Mouse (Mus musculus) kidney, postnatal 36 days (tissue): ENCODE data around the gene Mfsd2a.

Experiments used
- DNase-seq, 2 experiments: peaks; one replicate each; pipeline ENCODE4 v3.0.0; 2021 to 2022; ENCODE audit warnings: mixed read lengths in 2 of 2

The Mfsd2a gene

DNA sequence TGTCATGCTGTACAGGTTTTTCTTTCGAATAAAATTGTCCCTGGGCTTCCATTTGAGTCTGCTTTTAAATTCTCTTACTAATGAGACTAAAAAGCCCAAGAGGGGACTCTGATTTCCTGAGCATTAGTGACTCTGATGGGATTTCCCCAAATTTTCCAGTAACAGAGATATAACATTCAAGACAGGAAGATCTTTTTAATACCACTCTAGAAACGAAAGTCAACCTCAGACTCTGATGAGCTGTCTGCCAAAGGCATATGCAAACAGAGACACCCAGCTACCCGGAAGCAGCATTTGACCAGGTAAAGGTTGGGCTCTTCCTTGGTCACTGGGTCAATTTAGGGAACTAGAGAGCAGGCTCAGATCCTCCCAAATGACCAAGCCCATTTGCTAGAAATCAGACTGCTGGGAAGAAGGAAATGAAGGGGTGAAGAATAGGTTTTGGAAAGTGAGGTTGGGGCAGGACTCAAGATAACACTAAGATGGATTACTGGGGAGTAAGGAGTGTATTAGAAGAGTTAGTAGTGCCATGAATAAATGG is 27.9 kb downstream of the Mfsd2a start:
- DNase-seq, result no peak

DNA sequence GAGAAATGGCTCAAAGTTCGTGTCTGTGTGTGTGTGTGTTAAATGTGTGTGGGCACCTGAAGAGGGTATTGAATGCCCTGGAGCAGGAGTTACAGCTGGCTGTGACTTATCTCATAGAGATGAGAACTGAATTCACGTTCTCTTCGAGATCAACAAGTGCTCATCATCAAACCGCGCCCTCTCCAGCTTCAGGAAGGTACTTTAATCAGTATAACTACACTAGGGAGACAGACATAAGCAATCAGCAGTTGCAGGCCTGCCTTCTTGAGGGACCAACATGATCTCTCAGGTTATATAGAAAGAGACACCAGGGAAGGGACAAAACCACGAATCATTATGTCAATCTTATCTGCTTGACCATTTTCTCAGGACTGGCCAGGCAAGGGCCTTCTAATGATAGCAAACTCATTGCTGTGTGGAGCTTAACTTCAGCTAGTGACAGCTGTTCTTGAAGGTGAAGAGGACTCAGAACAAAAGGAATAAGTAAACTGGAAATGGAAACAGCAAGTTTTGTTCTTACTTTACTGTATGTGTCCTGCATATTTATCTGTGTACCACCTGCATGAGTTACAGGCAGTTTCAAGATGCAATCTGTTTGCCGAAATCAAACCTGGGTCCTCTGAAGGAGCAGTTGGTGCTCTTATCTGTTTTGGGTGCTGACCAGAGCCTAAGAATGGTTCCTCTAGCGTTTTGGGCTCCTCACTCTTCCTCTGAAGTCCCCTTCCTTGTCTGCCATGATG is 28.6 kb downstream of the Mfsd2a start:
- no peak for DNase-seq

DNA sequence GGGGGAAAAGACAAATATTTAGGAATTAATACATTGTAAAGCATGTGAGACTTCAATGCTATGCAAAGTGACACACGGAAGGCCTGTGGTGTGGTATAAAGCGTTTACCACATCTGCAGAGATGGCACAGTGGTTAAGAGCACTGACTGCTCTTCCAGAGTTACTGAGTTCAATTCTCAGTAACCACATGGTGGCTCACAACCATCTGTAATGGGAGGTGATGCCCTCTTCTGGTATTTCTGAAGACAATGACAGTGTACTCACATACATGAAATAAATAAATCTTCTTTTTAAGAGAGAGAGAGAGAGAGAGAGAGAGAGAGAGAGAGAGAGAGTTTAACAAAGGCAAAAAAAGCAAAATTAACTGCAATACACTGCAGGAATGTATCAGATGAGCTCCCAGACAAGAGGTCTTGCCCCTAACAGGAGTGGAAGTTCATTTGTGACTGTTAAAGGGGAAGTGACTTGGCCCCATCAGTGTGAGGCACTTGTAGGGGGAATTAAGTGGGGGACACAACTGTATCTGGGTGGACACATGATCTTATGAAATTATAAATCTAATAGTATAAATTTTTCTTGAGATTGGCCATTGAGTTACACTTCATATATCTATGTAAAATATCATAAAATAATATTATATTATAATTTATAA is 29.9 kb downstream of the Mfsd2a start:
- no peak for DNase-seq

DNA sequence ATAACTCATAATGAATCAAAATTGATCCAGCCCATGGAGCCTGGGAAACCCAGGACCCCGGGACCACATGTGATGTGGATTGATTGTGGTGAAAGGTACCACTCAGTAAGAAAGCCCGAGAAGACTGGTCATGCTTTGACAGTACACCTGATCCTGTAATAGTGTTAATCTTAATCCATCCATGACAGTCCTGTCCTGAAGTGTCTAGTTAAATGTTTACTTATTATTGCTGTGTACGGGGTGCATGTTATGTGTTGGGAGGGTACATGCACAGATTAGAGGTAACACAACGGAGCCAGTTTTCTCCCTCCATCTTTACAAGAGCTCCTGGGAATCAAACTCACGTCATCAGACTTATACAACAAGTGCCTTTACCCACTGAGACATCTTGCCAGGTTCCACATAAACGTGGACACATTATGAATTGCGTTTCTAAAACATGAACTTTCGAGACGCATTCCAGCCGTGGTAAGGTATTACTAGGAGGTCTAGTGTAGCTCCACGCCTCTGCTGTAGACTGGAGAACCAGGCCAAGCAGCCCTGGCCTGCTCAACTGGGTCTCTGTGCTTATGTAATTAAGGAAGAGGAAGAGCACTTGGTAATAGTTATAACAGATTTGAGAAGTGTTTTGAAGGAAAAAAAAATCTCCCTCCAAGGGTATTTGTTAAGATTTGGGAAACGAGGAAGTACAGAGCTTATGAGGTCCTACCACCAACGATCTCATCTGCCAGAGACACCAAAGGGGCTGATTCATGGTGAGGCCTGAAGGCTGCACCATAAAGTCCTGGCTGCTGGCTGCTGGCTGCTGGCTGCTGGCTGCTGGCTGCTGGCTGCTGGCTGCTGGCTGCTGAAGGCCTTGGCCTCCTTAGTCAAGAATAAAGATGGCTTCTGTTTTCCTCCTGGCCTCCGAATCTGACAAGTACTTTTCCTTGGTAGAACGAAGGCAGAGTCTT is 37.3 kb downstream of the Mfsd2a start:
- peak; percentile 42 to 47 for DNase-seq

DNA sequence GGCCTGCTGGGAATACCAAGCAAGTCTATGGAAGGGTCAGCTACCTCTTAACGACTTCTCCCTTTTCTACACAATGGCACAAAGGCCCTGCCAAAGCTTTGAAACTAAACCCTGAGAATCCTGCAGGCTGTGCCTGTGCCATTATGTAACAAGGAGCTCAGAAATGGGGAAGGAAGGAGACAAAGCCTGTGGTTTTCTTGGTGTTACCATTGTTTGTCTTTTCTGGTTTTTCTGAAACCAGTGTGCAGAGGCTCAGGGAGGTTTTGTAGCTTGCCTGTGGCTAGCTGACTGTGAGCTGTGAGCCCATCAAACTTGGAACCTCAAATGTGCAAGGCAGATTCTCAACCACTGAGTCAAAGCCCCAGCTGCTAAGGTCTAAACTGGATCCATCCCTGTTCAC is 38.1 kb downstream of the Mfsd2a start:
- DNase-seq, result peak in 1 of 2 experiments; percentile 14

DNA sequence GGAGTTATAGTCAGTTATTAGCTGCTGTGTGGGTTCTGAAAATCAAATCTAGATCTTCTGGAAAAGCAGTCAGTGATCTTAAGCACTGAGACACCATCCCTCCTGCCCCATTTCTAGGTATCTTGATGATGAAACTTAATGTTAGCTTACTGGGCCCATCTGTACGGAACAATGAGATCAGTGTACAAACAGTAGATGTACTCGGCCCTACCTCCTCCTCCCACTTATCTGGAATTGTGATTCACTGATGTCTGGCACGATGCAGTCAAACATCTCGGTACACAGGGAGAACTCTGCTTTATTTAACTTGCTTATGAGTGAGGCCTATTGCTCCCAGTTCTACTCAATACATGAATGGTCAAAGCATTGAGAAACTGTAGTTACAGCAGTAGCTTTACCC is 45.0 kb downstream of the Mfsd2a start:
- DNase-seq, result no peak

DNA sequence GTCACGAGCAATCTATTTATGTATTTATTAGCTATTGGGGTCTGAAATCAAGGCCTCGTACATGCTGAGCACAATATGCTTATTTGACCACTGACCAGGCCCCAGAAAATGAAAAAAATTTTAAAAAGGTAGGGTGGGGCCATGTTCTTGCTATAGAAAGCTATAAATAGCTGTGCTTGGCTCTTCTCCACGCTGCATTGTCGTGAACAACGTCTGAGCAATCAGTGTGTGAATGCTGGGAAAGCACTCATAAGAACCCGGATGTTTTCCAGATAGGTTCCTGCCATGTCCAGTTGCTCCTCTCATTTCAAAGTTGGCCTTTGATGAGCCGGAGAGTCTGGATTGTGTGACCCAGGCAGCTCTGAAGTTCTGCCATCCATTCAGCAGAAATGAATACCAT is 46.8 kb downstream of the Mfsd2a start:
- DNase-seq, result no peak

DNA sequence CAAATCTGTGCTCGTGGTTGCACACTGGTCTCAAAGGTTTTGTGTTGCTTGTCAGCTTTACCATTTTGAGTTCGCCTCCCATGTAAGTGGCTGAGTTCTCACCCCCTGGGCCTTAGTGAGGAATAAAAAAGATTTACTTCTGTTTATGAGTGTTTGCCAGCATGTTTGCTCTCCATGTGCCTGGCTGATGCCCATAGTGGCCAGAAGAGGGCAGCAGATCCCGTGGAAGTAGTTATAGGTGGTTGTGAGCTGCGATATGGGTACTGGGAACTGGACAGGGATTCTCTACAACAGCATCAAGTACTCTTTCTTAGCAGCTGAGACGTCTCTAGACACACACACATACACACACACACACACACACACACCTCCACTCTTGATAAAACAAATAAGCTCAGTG is 48.4 kb downstream of the Mfsd2a start:
- DNase-seq, result peak in 1 of 2 experiments; percentile 13

DNA sequence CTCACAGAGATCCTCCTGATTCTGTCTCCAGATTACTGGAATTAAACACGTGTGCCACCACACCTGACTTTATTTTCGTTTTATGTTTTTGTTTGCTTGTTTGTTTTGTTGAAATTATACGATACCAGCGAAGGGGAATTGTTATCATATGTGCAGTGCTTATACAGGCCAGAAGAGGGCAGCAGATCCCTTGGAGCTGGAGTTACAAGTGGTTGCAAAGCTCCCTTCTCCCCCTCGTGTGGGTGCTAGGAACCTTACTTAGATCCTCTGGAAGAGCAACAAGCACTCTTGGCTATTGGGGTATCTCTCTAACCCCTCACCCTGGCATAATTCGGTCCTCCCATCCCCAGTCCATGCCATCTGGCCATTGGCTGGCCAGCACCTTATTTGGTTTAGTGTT is 50.4 kb downstream of the Mfsd2a start:
- peak in 1 of 2 experiments; percentile 51 for DNase-seq

DNA sequence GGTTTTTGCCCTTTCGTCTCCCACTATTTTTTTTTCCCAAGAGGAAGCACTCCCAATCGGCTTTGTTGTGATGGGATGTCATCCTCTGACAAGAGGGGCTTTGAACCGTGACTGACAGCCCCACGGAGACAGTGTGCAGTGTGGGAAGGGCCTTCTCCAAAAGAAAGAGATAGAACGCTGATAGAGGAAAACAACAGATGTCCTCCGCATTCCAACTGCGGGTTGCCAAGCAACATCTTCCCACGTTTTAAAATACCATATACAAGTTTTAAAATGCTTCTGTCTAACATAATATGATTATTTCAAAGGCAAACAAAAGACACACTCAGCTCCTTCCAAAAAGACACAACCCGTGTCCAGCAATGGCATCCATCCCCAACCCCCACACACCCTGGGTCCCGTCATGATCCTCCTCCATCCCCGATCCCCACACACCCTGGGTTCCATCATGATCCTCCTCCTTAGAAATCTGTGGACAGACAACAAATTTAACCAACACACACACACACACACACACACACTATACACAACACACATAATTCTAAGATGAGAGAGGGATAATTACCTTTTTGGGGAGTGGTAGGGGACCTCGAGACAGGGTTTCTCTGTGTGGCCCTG is 51.3 kb downstream of the Mfsd2a start:
- no peak for DNase-seq

DNA sequence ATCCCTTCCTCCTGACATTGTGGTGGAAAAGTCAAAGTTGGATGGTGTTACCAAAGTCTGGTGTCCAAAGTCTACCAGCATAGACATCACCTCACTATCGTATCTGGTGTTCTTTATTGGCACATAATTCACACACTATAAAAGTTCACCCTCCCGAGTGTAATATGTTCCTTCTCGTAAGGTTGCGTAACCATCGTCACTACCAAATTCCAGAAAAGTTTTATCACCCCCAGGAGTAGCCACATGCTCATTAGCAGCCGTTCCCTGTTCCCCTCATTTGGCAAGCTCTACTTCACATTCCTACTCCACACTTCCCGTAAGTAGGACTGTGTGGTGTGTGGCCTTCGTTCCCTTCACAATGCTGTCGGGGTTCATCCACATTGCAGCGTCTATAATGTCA is 55.6 kb downstream of the Mfsd2a start:
- DNase-seq, result no peak

DNA sequence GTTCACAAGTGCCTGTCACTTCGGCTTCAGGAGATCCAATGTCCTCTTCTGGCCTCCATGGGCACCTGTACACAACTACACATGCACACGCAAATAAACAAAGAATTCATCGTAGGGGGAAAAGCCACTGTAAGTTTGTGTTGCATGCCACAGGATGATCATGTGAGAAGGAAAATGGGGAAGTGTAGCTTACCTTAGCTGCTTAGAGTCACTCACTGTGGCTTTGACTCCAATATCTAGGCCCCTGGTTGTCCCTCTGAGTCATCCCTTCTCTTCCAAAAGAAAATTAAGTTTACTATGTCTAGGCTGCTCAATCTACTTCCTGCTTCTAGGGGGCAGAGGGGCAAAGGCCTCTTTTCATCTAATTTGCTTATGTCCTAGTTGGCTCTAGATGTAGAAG is 57.3 kb downstream of the Mfsd2a start:
- DNase-seq, result no peak

DNA sequence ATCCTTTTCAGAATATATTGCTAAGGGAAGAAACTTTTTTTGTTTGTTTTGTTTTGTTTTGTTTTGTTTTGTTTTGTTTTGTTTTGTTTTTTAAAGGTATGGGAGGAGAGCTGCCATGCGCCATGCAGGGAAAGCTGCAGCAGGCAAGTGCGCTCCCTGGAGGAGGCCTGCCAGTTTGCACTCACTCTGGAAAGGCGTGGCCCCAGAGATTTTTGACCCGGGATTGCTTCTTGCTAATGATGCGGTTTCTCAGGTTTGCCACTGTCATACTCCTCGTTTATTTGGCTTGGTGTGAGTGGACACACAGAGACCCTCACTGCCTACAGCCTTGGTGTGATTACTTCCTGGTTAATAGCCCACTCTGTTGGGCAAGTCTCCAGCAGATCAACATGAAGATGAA is 58.8 kb downstream of the Mfsd2a start:
- DNase-seq, result peak in 1 of 2 experiments; percentile 64

DNA sequence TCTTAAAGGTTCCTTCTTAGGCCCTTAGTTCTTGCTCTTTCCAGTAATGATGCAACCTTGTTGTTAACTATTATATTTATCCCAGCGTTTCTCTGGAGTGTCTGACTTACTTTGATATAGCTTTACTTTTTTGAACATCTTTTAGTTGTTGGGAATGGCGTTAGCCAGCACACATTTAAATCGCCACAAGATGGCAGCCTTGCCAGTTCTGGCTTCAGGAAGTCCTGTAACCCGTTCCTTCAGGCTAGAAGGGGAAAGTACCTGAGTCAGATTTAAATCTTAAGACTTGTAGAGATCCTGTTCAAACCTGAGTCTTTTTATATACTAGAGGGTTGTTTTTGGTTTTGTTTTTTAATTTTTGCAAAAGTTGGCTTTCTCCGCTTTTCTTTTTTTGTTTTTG is 62.7 kb downstream of the Mfsd2a start:
- peak; percentile 73 to 87 for DNase-seq

DNA sequence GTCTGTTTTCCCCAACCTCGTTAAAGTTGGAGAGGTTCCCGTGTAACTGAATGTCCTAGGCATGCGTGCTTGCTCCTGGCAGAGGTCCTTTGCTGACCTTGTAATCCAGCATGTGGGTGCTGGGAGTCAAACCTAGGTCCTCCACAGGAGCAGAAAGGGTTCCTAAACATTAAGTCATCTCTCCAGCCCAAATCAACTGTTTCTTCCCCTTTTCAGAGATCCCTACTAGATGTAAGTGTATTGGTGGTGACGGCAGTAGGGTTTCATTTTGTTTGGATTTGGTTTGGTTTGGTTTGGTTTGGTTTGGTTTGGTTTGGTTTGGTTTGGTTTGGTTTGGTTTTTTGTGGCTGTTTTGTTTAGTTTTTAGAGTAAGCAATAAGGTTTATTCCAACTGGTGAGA is 63.2 kb downstream of the Mfsd2a start:
- no peak for DNase-seq
